Mouse (Mus musculus) ES-Bruce4 (cell line): Measurements from ENCODE around the gene Myrip. TPM values are rescaled to one million over a fixed set of nuclear protein-coding genes. Genes with fewer than 3 reads are reported as not detected.

Experiments used
- H3K27ac ChIP-seq: 2 replicates; pipeline ENCODE4 v1.5.1; 2012; ENCODE audit warnings: low read length, inconsistent platforms; ENCODE audit not compliant: insufficient read depth
- H3K27me3 ChIP-seq: 2 replicates; pipeline ENCODE4 v1.6.1; 2012; ENCODE audit warnings: mild to moderate bottlenecking, low read length, inconsistent platforms; ENCODE audit not compliant: control insufficient read depth, poor library complexity, insufficient read depth, severe bottlenecking
- H3K36me3 ChIP-seq: 2 replicates; pipeline ENCODE4 v1.6.1; 2012; ENCODE audit warnings: inconsistent platforms, mild to moderate bottlenecking, low read length, moderate library complexity; ENCODE audit not compliant: control insufficient read depth, poor library complexity, insufficient read depth, severe bottlenecking
- H3K4me1 ChIP-seq: one replicate; pipeline ENCODE4 v1.8.1; 2011; ENCODE audit warnings: low read length; ENCODE audit not compliant: control insufficient read depth, insufficient read depth
- H3K4me3 ChIP-seq: 2 replicates; pipeline ENCODE4 v1.5.1; 2011; ENCODE audit warnings: low read depth, mild to moderate bottlenecking, low read length
- H3K9ac ChIP-seq: 2 replicates; pipeline ENCODE4 v1.6.1; 2012; ENCODE audit warnings: low read depth, mild to moderate bottlenecking, inconsistent platforms; ENCODE audit not compliant: poor library complexity, severe bottlenecking
- H3K9me3 ChIP-seq: replicated peaks from 2 replicates; pipeline ENCODE4 v1.6.1; 2012; ENCODE audit warnings: mild to moderate bottlenecking, low read length, inconsistent platforms; ENCODE audit not compliant: control insufficient read depth, poor library complexity, insufficient read depth, severe bottlenecking
- CTCF ChIP-seq: IDR thresholded peaks from one replicate; pipeline ENCODE4 v1.8.1; 2011; ENCODE audit warnings: low read depth, low read length
- EP300 ChIP-seq: IDR thresholded peaks from 2 replicates; pipeline ENCODE4 v1.6.1; 2011; ENCODE audit warnings: low read depth, low read length; ENCODE audit not compliant: insufficient read depth
- POLR2A ChIP-seq: IDR thresholded peaks from one replicate; pipeline ENCODE4 v1.8.1; 2011; ENCODE audit warnings: low read length; ENCODE audit not compliant: insufficient read depth
- polyA plus RNA-seq: library from polyadenylated mRNA; stranded (reverse); fragments of >200 nt; gene quantifications from 2 replicates; pipeline ENCODE4 v1.2.4, GENCODE M21; 2011; ENCODE audit warnings: low read depth; ENCODE audit not compliant: missing spikeins, insufficient read depth, insufficient read length

The Myrip gene
- polyA plus RNA-seq, 1 experiment = 0.24 TPM

GRCm38 (mm10) chr9:120491509-120491908 is 190.2 kb downstream of the Myrip start:
- Histone ChIP-seq H3K9me3 (no peaks in the 10 kb centered on the region), H3K36me3 (peaks cover 7% of the 10 kb centered on the region), H3K27ac (no peak overlapping the region), H3K4me3 (no peak overlapping the region), H3K4me1 (no peaks in the 10 kb centered on the region), H3K9ac (no peak overlapping the region), H3K27me3 (no peaks in the 10 kb centered on the region)
- TF ChIP-seq CTCF (no peak), EP300 (no peak), POLR2A (no peak)

GRCm38 (mm10) chr9:120492010-120492399 is 190.7 kb downstream of the Myrip start, which contains the start of gene Eif1b:
Gene Eif1b, plus strand, starts transcription at chr9:120492232.
- H3K36me3 ChIP-seq = peaks cover 7% of the 10 kb centered on the region
- H3K4me1 ChIP-seq = no peaks in the 10 kb centered on the region
- H3K27me3 ChIP-seq = no peaks in the 10 kb centered on the region
- TF ChIP-seq POLR2A (no peak), EP300 (no peak), CTCF (no peak)
- no peaks in the 10 kb centered on the region for H3K9me3 ChIP-seq
- peak within 1 kb of the TSS; percentile 94 for H3K9ac ChIP-seq
- H3K4me3 ChIP-seq = peak within 1 kb of the TSS; percentile 76
- no peak within 1 kb of the TSS for H3K27ac ChIP-seq

DNA sequence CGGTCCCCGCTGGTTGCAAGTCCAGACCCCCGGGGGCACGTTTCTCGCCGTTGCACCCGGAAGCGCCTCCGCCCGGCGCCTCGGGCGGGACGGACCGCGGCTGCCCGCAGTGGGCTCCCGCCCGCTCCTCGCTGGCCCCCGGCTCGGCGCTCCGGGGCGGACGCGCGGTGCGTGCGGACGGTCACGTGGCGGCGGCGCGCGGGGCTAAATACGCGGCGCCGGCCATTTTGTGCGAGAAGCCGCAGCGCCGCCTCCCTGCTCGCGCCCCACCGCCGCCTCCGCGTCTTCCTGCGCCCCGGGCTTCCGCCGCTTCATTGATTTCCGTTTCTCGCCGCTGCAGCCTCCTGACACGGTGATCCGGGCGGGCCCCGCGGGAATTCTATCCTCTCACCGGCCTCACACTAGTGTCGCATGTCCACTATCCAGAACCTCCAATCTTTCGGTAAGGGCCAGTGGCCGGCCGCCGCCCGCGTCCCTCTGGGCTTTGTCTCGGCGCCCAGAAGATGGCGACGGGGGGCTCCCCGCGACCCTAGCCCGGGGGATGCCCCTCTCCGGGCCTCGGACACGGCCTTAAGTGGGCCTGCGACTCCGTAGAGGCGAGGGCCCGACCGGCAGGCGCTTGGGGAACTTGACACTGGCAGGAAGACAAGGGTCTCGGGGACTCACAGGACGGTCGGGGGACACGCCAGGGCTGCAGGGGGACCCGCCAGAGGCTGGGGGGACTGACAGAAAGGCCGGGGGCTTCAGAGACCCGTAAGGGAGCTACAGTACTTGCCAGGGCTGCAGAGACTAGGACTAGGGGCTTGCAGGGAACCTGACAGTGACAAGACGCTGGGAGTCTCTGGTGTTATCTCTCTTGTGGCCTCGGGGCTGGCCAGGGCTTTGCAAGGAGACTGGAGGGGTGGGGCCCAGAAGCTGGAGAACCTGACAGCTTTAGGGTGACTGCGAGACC is 191.4 kb downstream of the Myrip start:
- no peaks in the 10 kb centered on the region for H3K27me3 ChIP-seq
- TF ChIP-seq POLR2A (no peak), CTCF (no peak), EP300 (no peak)
- H3K9me3 ChIP-seq = no peaks in the 10 kb centered on the region

DNA sequence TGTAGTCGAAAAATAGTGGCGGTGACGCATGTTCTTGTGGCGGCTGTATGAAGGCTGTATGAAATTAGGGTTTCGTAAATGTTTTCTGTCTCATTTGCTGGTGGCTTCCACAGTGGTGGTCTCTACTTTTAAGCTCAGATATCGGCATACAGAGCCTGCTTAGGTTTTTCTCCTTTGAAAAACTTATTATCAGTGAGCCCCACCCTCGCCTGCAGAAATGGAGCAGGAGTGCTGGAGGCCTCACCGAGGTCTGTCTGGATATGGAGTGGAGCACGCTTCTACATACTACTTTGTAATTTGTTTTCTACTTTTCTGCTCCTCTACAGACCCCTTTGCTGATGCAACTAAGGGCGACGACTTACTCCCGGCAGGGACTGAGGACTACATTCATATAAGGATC is 192.5 kb downstream of the Myrip start:
- no peaks in the 10 kb centered on the region for H3K4me1 ChIP-seq
- TF ChIP-seq EP300 (no peak), POLR2A (no peak), CTCF (no peak)
- peak overlapping the region; percentile 94; the same call in 1 of the 2 replicates for H3K9ac ChIP-seq
- peaks cover 7% of the 10 kb centered on the region for H3K36me3 ChIP-seq
- no peak overlapping the region for H3K27ac ChIP-seq
- H3K4me3 ChIP-seq = no peak overlapping the region
- no peaks in the 10 kb centered on the region for H3K9me3 ChIP-seq
- no peaks in the 10 kb centered on the region for H3K27me3 ChIP-seq

More for the DNA sequence above, 191.4 kb downstream of the Myrip start:
- Histone ChIP-seq H3K9ac (peak overlapping the region; percentile 94), H3K36me3 (peaks cover 7% of the 10 kb centered on the region), H3K27ac (no peak overlapping the region), H3K4me1 (no peaks in the 10 kb centered on the region), H3K4me3 (peak overlapping the region; percentile 76)

GRCm38 (mm10) chr9:120496691-120497090 is 195.4 kb downstream of the Myrip start:
- Histone ChIP-seq H3K27me3 (no peaks in the 10 kb centered on the region), H3K9me3 (no peaks in the 10 kb centered on the region), H3K36me3 (peaks cover 7% of the 10 kb centered on the region), H3K9ac (no peak overlapping the region), H3K4me3 (no peak overlapping the region), H3K4me1 (no peaks in the 10 kb centered on the region), H3K27ac (no peak overlapping the region)
- TF ChIP-seq EP300 (no peak), CTCF (peak; percentile 63), POLR2A (no peak)

- Histone ChIP-seq H3K27me3 (no peaks in the 10 kb centered on the region), H3K27ac (no peak overlapping the region), H3K36me3 (peaks cover 7% of the 10 kb centered on the region), H3K4me3 (no peak overlapping the region), H3K9ac (no peak overlapping the region), H3K4me1 (no peaks in the 10 kb centered on the region), H3K9me3 (no peaks in the 10 kb centered on the region)
- TF ChIP-seq EP300 (no peak), POLR2A (no peak), CTCF (no peak)
Observed at GRCm38 (mm10) chr9:120497983-120498382, 196.7 kb downstream of the Myrip start.
